Mouse (Mus musculus): Measurements from ENCODE around the gene Gm11034. TPM values are rescaled to one million over a fixed set of nuclear protein-coding genes. Genes with fewer than 3 reads are reported as not detected.

The Gm11034 gene
- polyA plus RNA-seq, 1 experiment from 2014 or later = not detected

Other genes with a start within 250 kb of the Gm11034 start
- gene Cyp4f18, start 204.0 kb downstream of the Gm11034 start, polyA plus RNA-seq (2014; fragmentation: Nextera tagmentation; extraction: Ambion mirVana) = 0.12 and 0.23 TPM in 2 replicates
- not detected in 2 replicates for gene Olfr372, start 172.4 kb downstream of the Gm11034 start, polyA plus RNA-seq (2014; fragmentation: Nextera tagmentation; extraction: Ambion mirVana)
- gene Olfr373, start 130.5 kb downstream of the Gm11034 start, polyA plus RNA-seq (2014; fragmentation: Nextera tagmentation; extraction: Ambion mirVana) = not detected in 2 replicates
- gene Olfr374, start 106.6 kb downstream of the Gm11034 start, polyA plus RNA-seq (2014; fragmentation: Nextera tagmentation; extraction: Ambion mirVana) = 0.04 TPM in 1 of 2 replicates, not detected in the other
- gene Tpm4, start 78.7 kb downstream of the Gm11034 start, polyA plus RNA-seq (2014; fragmentation: Nextera tagmentation; extraction: Ambion mirVana) = 247 and 252 TPM in 2 replicates
- gene Rab8a, start 52.4 kb downstream of the Gm11034 start, polyA plus RNA-seq (2014; fragmentation: Nextera tagmentation; extraction: Ambion mirVana) = 85.6 and 86.7 TPM in 2 replicates
- gene Hsh2d, start 24.0 kb downstream of the Gm11034 start, polyA plus RNA-seq (2014; fragmentation: Nextera tagmentation; extraction: Ambion mirVana) = not detected in 2 replicates
- gene Cib3, start 799 bp downstream of the Gm11034 start, polyA plus RNA-seq (2014; fragmentation: Nextera tagmentation; extraction: Ambion mirVana) = not detected in 2 replicates
- gene Fam32a, start 6.1 kb upstream of the Gm11034 start, polyA plus RNA-seq (2014; fragmentation: Nextera tagmentation; extraction: Ambion mirVana) = 87.4 and 92.9 TPM in 2 replicates
- 214 TPM in 2 replicates for gene Ap1m1, start 26.4 kb upstream of the Gm11034 start, polyA plus RNA-seq (2014; fragmentation: Nextera tagmentation; extraction: Ambion mirVana)
- 24.8 and 31.0 TPM in 2 replicates for gene Gm10282, start 91.6 kb upstream of the Gm11034 start, polyA plus RNA-seq (2014; fragmentation: Nextera tagmentation; extraction: Ambion mirVana)
- 3.7 and 4.2 TPM in 2 replicates for gene Klf2, start 105.4 kb upstream of the Gm11034 start, polyA plus RNA-seq (2014; fragmentation: Nextera tagmentation; extraction: Ambion mirVana)
- 57.8 and 65.5 TPM in 2 replicates for gene Eps15l1, start 207.8 kb upstream of the Gm11034 start, polyA plus RNA-seq (2014; fragmentation: Nextera tagmentation; extraction: Ambion mirVana)
- gene Calr3, start 230.2 kb upstream of the Gm11034 start, polyA plus RNA-seq (2014; fragmentation: Nextera tagmentation; extraction: Ambion mirVana) = 1.0 and 1.1 TPM in 2 replicates
- gene 1700030K09Rik, start 230.2 kb upstream of the Gm11034 start, polyA plus RNA-seq (2014; fragmentation: Nextera tagmentation; extraction: Ambion mirVana) = 14.8 and 17.1 TPM in 2 replicates

Data from forebrain, embryonic 14.5 days (tissue).